Comparison of ENCODE assay signal across 22 mouse cellular contexts in the genomic region with DNA sequence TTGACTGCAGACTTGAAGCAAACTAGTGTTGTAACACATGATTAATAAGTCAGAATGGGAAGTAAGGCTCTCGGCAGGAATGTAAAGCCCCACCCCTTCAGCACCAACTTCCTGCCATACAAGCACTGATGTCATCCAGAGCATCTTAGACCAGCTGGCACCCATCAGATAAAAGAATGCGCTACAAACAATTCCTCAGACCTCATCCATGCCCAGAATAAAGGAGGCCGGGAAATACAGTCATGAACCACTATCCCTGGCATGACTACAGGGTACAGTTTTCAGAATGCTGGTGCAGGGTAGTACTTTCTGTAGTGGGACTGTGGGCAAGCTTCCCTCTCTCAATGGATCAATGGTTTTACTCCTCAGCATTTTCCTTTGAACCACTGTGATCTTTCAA.
DNase-seq lines count a peak whose midpoint lies in the region; ATAC-seq and TF ChIP-seq lines count a peak whose summit lies in the region.
"Had no signal": no experiment of that assay in that cellular context is flagged by ENCODE, and none has a peak within 500 bp of the region (broad histone marks: within the 10 kb centered on the region; RNA-seq: fewer than 3 reads in every experiment).

No protein-coding gene starts in this region.

- no peak overlapping the region for H3K9ac ChIP-seq in kidney, embryonic 15.5 days
- no peak overlapping the region for H3K9ac ChIP-seq in lung, embryonic 14.5 days
- H3K9ac ChIP-seq: embryonic facial prominence, embryonic 15.5 days; hindbrain, embryonic 13.5 days had no signal

- ATAC-seq in kidney, embryonic 15.5 days (replicated peaks; ENCODE audit: low FRiP score), result peak; percentile 46; the same call in 1 of the 2 replicates
- peak; percentile 41; the same call in 1 of the 2 replicates for ATAC-seq in lung, embryonic 14.5 days (ENCODE audit: insufficient read depth)
- peak; percentile 12 to 32; a peak in 1 of 4 replicates for ATAC-seq in hematopoietic stem cell, adult 5-6 weeks (replicated peaks in 1 of 2; ENCODE audit: insufficient read depth in 1 of 2, low FRiP score in 2 of 2, low TSS enrichment in 1 of 2, low read depth in 1 of 2, poor library complexity in 2 of 2, severe bottlenecking in 2 of 2)
- ATAC-seq: forebrain, embryonic 14.5 days had no signal

- no peak for DNase-seq in kidney, postnatal 36 days
- DNase-seq in lung, embryonic 14.5 days, result peak; percentile 42
- DNase-seq in lung, adult 18-20 months, result no peak
- peak; percentile 63 for DNase-seq in Muller cell, postnatal 12 days (ENCODE audit: inconsistent ontology term)
- no peak for DNase-seq in urinary bladder, postnatal 10 days (ENCODE audit: low spot score)
- DNase-seq in adrenal gland, postnatal 4 days (ENCODE audit: low spot score in 2 of 2), result no peak
- DNase-seq: adrenal gland, adult 2 months; adrenal gland, postnatal 25 days; cerebellum, adult 2 months; cerebellum, postnatal 10 days; embryo, embryonic 11 days; gastrocnemius, adult 2 months; gastrocnemius, postnatal 25 days; heart, postnatal 10 days; heart, postnatal 4 days had no signal

- H3K36me3 ChIP-seq in kidney, embryonic 15.5 days, result no peaks in the 10 kb centered on the region
- H3K36me3 ChIP-seq in lung, embryonic 14.5 days (ENCODE audit: insufficient read depth), result no peaks in the 10 kb centered on the region
- H3K36me3 ChIP-seq: embryonic facial prominence, embryonic 15.5 days; forebrain, embryonic 10.5 days; hindbrain, embryonic 13.5 days had no signal

- no peaks in the 10 kb centered on the region for H3K9me3 ChIP-seq in kidney, embryonic 15.5 days (replicated peaks)
- no peaks in the 10 kb centered on the region for H3K9me3 ChIP-seq in lung, embryonic 14.5 days (ENCODE audit: low read depth, low read length)
- H3K9me3 ChIP-seq: embryonic facial prominence, embryonic 15.5 days; forebrain, embryonic 10.5 days; hindbrain, embryonic 13.5 days had no signal

- H3K4me2 ChIP-seq in kidney, embryonic 15.5 days, result no peak overlapping the region
- no peak overlapping the region for H3K4me2 ChIP-seq in lung, embryonic 14.5 days
- H3K4me2 ChIP-seq: embryonic facial prominence, embryonic 15.5 days; hindbrain, embryonic 13.5 days had no signal

- H3K27ac ChIP-seq in kidney, embryonic 15.5 days, result no peak overlapping the region
- H3K27ac ChIP-seq in lung, embryonic 14.5 days (ENCODE audit: low read depth), result no peak overlapping the region
- H3K27ac ChIP-seq: embryonic facial prominence, embryonic 15.5 days; forebrain, embryonic 10.5 days; gastrocnemius, adult 2 months; hindbrain, embryonic 13.5 days had no signal

- H3K27me3 ChIP-seq in kidney, embryonic 15.5 days, result no peaks in the 10 kb centered on the region
- no peaks in the 10 kb centered on the region for H3K27me3 ChIP-seq in lung, embryonic 14.5 days (ENCODE audit: insufficient read depth, low read length)
- H3K27me3 ChIP-seq: embryonic facial prominence, embryonic 15.5 days; hindbrain, embryonic 13.5 days had no signal

- no peak for TF ChIP-seq CTCF in lung, embryonic 14.5 days (IDR thresholded peaks at IDR 0.05; ENCODE audit: low read depth)

- H3K4me3 ChIP-seq in kidney, embryonic 15.5 days (replicated peaks), result no peak overlapping the region
- H3K4me3 ChIP-seq in lung, embryonic 14.5 days (ENCODE audit: low read depth, low read length), result no peak overlapping the region
- H3K4me3 ChIP-seq: embryonic facial prominence, embryonic 15.5 days; erythroblast, embryonic 14.5 days; forebrain, embryonic 10.5 days; gastrocnemius, adult 2 months; hindbrain, embryonic 13.5 days had no signal

- no peaks in the 10 kb centered on the region for H3K4me1 ChIP-seq in kidney, embryonic 15.5 days
- no peaks in the 10 kb centered on the region for H3K4me1 ChIP-seq in lung, embryonic 14.5 days (ENCODE audit: insufficient read depth)
- H3K4me1 ChIP-seq: embryonic facial prominence, embryonic 15.5 days; forebrain, embryonic 10.5 days; hindbrain, embryonic 13.5 days had no signal

- 53% methylated on average over 3 of the region's 3 CpGs for WGBS in kidney, embryonic 15.5 days
- WGBS in lung, embryonic 14.5 days, result 39% methylated on average over 3 of the region's 3 CpGs

Comparison
In these comparisons a context has a peak if more than half of its experiments do, and no peak if none do; other contexts are left out.
1. DNase-seq: peak in lung, embryonic 14.5 days (single experiment) and Muller cell, postnatal 12 days (single experiment); none in kidney, postnatal 36 days (0 of 2), lung, adult 18-20 months (0 of 2), urinary bladder, postnatal 10 days (single experiment) and adrenal gland, postnatal 4 days (0 of 2).
2. Peak in every context shown above with its lines, with median percentiles within 50 percentile points of each other: ATAC-seq.